Mouse (Mus musculus) common myeloid progenitor, adult 5-6 weeks (primary cell): ENCODE data around the gene Fads1. TPM values are rescaled to one million over a fixed set of nuclear protein-coding genes. Genes with fewer than 3 reads are reported as not detected.
A peak's percentile ranks its signal among the peaks of the same experiment; 100 is the strongest.

Experiments used
- ATAC-seq: replicated peaks from 2 replicates; pipeline ENCODE4 v1.8.0; 2016; ENCODE audit warnings: low read depth, mild to moderate bottlenecking, moderate TSS enrichment, inconsistent platforms; ENCODE audit not compliant: poor library complexity, severe bottlenecking
- total RNA-seq: library from RNA; stranded (forward); fragments of 200-1000, 187-1606 nt; gene quantifications from 2 replicates; pipeline ENCODE4 v1.2.3, GENCODE M21; 2017

Fads1 gene
- total RNA-seq, 1 experiment from 2014 or later, result 32.9 TPM

- ATAC-seq, result no peak
Measured at GRCm38 (mm10) chr19:10239419-10239818, 56.7 kb downstream of the Fads1 start.

GRCm38 (mm10) chr19:10239975-10240653 is 57.4 kb downstream of the Fads1 start:
- ATAC-seq, result 0 out of 2 replicates have a peak, but pooled peaks have one; percentile 27

- ATAC-seq, result peak; percentile 80
Measured at GRCm38 (mm10) chr19:10240654-10241305, 58.1 kb downstream of the Fads1 start, which contains the start of gene Myrf. Gene Myrf, minus strand, starts transcription at chr19:10240748.

GRCm38 (mm10) chr19:10242916-10243315 is 60.2 kb downstream of the Fads1 start:
- no peak for ATAC-seq

GRCm38 (mm10) chr19:10244183-10244582 is 61.5 kb downstream of the Fads1 start:
- ATAC-seq, result peak; percentile 46

Other genes with a start within 250 kb of the Fads1 start
- 695 and 890 TPM in 2 replicates for gene Fth1, start 202.3 kb upstream of the Fads1 start, total RNA-seq
- gene Best1, start 181.3 kb upstream of the Fads1 start, total RNA-seq, result not detected in 2 replicates
- 8.1 and 8.8 TPM in 2 replicates for gene Rab3il1, start 181.2 kb upstream of the Fads1 start, total RNA-seq
- gene Fads3, start 141.3 kb upstream of the Fads1 start, total RNA-seq, result 4.4 and 11.1 TPM in 2 replicates
- gene Fads2, start 81.1 kb upstream of the Fads1 start, total RNA-seq, result 30.2 and 30.8 TPM in 2 replicates
- gene Tmem258, start 21.1 kb downstream of the Fads1 start, total RNA-seq, result 171 and 202 TPM in 2 replicates
- 113 and 118 TPM in 2 replicates for gene Fen1, start 21.3 kb downstream of the Fads1 start, total RNA-seq
- gene Myrf, start 57.9 kb downstream of the Fads1 start, total RNA-seq, result 0.05 TPM in 1 of 2 replicates, not detected in the other
- gene Dagla, start 122.0 kb downstream of the Fads1 start, total RNA-seq, result not detected in 2 replicates
- gene Syt7, start 206.2 kb downstream of the Fads1 start, total RNA-seq, result not detected in 2 replicates